Comparison of ENCODE assay signal across 23 mouse cellular contexts in genomic region chr1:80062121-80062520, GRCm38 (mm10).
A peak's percentile ranks its signal among the peaks of the same experiment; 100 is the strongest.
DNase-seq lines count a peak whose midpoint lies in the region; ATAC-seq and TF ChIP-seq lines count a peak whose summit lies in the region.
"Had no signal": no experiment of that assay in that cellular context is flagged by ENCODE, and none has a peak within 500 bp of the region (broad histone marks: within the 10 kb centered on the region; RNA-seq: fewer than 3 reads in every experiment).

No protein-coding gene starts in this region.

- H3K4me3 ChIP-seq in midbrain, postnatal 0 days (ENCODE audit: low read depth, low read length) = no peak overlapping the region
- H3K4me3 ChIP-seq in midbrain, embryonic 14.5 days (replicated peaks; ENCODE audit: low read depth, low read length) = no peak overlapping the region
- H3K4me3 ChIP-seq in embryonic facial prominence, embryonic 15.5 days (replicated peaks) = no peak overlapping the region
- no peak overlapping the region for H3K4me3 ChIP-seq in limb, embryonic 13.5 days
- H3K4me3 ChIP-seq: forebrain, embryonic 13.5 days; heart, adult 2 months; heart, embryonic 12.5 days; hindbrain, embryonic 10.5 days had no signal

- TF ChIP-seq CTCF in midbrain, postnatal 0 days (IDR thresholded peaks at IDR 0.05) = no peak

- peak overlapping the region; percentile 8; the same call in 1 of the 2 replicates for H3K27ac ChIP-seq in midbrain, postnatal 0 days (ENCODE audit: low read depth, low read length)
- H3K27ac ChIP-seq in midbrain, embryonic 14.5 days (replicated peaks; ENCODE audit: low read depth, low read length) = no peak overlapping the region
- peak overlapping the region; percentile 71 for H3K27ac ChIP-seq in embryonic facial prominence, embryonic 15.5 days (replicated peaks)
- no peak overlapping the region for H3K27ac ChIP-seq in limb, embryonic 13.5 days
- H3K27ac ChIP-seq: forebrain, embryonic 13.5 days; heart, adult 2 months; hindbrain, embryonic 10.5 days; hindbrain, embryonic 14.5 days had no signal

- no peak overlapping the region for H3K4me2 ChIP-seq in midbrain, postnatal 0 days (ENCODE audit: low read depth, low read length, poor library complexity, severe bottlenecking)
- H3K4me2 ChIP-seq in midbrain, embryonic 14.5 days (ENCODE audit: low read length) = no peak overlapping the region
- H3K4me2 ChIP-seq in embryonic facial prominence, embryonic 15.5 days (replicated peaks) = no peak overlapping the region
- H3K4me2 ChIP-seq in limb, embryonic 13.5 days (replicated peaks) = 0 out of 2 replicates have a peak overlapping the region, but pooled peaks have one; percentile 28
- H3K4me2 ChIP-seq: forebrain, embryonic 13.5 days; heart, embryonic 12.5 days; hindbrain, embryonic 14.5 days had no signal

- H3K9me3 ChIP-seq in midbrain, postnatal 0 days (ENCODE audit: low read length) = no peaks in the 10 kb centered on the region
- H3K9me3 ChIP-seq in midbrain, embryonic 14.5 days (ENCODE audit: control insufficient read depth, low read length) = no peaks in the 10 kb centered on the region
- no peaks in the 10 kb centered on the region for H3K9me3 ChIP-seq in embryonic facial prominence, embryonic 15.5 days (replicated peaks)
- H3K9me3 ChIP-seq in limb, embryonic 13.5 days = no peaks in the 10 kb centered on the region
- H3K9me3 ChIP-seq: forebrain, embryonic 13.5 days; heart, embryonic 12.5 days; hindbrain, embryonic 10.5 days had no signal

- 65% methylated on average over 1 of the region's 1 CpGs for WGBS in midbrain, postnatal 0 days
- WGBS in midbrain, embryonic 14.5 days = 73% methylated on average over 1 of the region's 1 CpGs
- WGBS in embryonic facial prominence, embryonic 15.5 days = 38% methylated on average over 1 of the region's 1 CpGs
- WGBS in limb, embryonic 13.5 days = 46% methylated on average over 1 of the region's 1 CpGs

- no peaks in the 10 kb centered on the region for H3K36me3 ChIP-seq in midbrain, postnatal 0 days (ENCODE audit: insufficient read depth, low read length)
- H3K36me3 ChIP-seq in midbrain, embryonic 14.5 days (ENCODE audit: control insufficient read depth, insufficient read depth, low read length) = no peaks in the 10 kb centered on the region
- H3K36me3 ChIP-seq in embryonic facial prominence, embryonic 15.5 days = no peaks in the 10 kb centered on the region
- H3K36me3 ChIP-seq in limb, embryonic 13.5 days = no peaks in the 10 kb centered on the region
- H3K36me3 ChIP-seq: heart, embryonic 12.5 days; hindbrain, embryonic 10.5 days had no signal

- no peaks in the 10 kb centered on the region for H3K27me3 ChIP-seq in midbrain, postnatal 0 days (ENCODE audit: insufficient read depth, low read length)
- no peaks in the 10 kb centered on the region for H3K27me3 ChIP-seq in midbrain, embryonic 14.5 days (ENCODE audit: control insufficient read depth, insufficient read depth, low read length)
- no peaks in the 10 kb centered on the region for H3K27me3 ChIP-seq in embryonic facial prominence, embryonic 15.5 days
- H3K27me3 ChIP-seq in limb, embryonic 13.5 days = no peaks in the 10 kb centered on the region
- H3K27me3 ChIP-seq: CH12.LX; forebrain, embryonic 13.5 days; heart, embryonic 12.5 days had no signal

- ATAC-seq in midbrain, postnatal 0 days (ENCODE audit: low FRiP score) = no peak; the same call in 1 of the 2 replicates
- no peak for ATAC-seq in midbrain, embryonic 14.5 days (ENCODE audit: low FRiP score, low TSS enrichment)
- no peak for ATAC-seq in embryonic facial prominence, embryonic 15.5 days (ENCODE audit: insufficient number of reproducible peaks, low FRiP score, low TSS enrichment, low read depth)
- peak; percentile 28; the same call in 1 of the 2 replicates for ATAC-seq in limb, embryonic 13.5 days (ENCODE audit: low FRiP score, low read depth)
- ATAC-seq: activated CD4-positive, CD25-positive, alpha-beta regulatory T cell, adult 4 months; inflammation-experienced regulatory T-cells, adult 6 months; intestine, postnatal 0 days; Patski had no signal

- no peaks in the 10 kb centered on the region; the same call in 1 of the 2 replicates for H3K4me1 ChIP-seq in midbrain, postnatal 0 days (ENCODE audit: insufficient read depth, low read length)
- no peaks in the 10 kb centered on the region for H3K4me1 ChIP-seq in midbrain, embryonic 14.5 days (ENCODE audit: control insufficient read depth, insufficient read depth, low read length)
- H3K4me1 ChIP-seq in embryonic facial prominence, embryonic 15.5 days = no peaks in the 10 kb centered on the region
- peaks cover 14% of the 10 kb centered on the region for H3K4me1 ChIP-seq in limb, embryonic 13.5 days
- H3K4me1 ChIP-seq: forebrain, embryonic 13.5 days; heart, embryonic 12.5 days; hindbrain, embryonic 10.5 days had no signal

- peak; percentile 52 for DNase-seq in heart, adult 11 months
- DNase-seq in heart, adult 9 months (ENCODE audit: low spot score in 2 of 2) = no peak
- DNase-seq in midbrain, postnatal 0 days (ENCODE audit: low spot score) = no peak
- DNase-seq in midbrain, embryonic 14.5 days = no peak
- DNase-seq in cerebellum, adult 18-20 months = no peak
- DNase-seq in gastrocnemius, adult 8-10 months (ENCODE audit: low spot score in 2 of 2) = no peak
- DNase-seq: adrenal gland, adult 2 months; adrenal gland, postnatal 25 days; cerebellum, adult 2 months; cerebellum, postnatal 10 days; gastrocnemius, postnatal 10 days; heart, adult 2 months had no signal

- no peak overlapping the region for H3K9ac ChIP-seq in midbrain, postnatal 0 days (replicated peaks; ENCODE audit: low read length, poor library complexity, severe bottlenecking)
- no peak overlapping the region for H3K9ac ChIP-seq in midbrain, embryonic 14.5 days (replicated peaks; ENCODE audit: low read length)
- H3K9ac ChIP-seq in embryonic facial prominence, embryonic 15.5 days = no peak overlapping the region
- H3K9ac ChIP-seq in limb, embryonic 13.5 days = no peak overlapping the region
- H3K9ac ChIP-seq: forebrain, embryonic 13.5 days; heart, embryonic 12.5 days; hindbrain, embryonic 14.5 days had no signal

Comparison
In these comparisons a context has a peak if more than half of its experiments do, and no peak if none do; other contexts are left out.
1. H3K27ac ChIP-seq: peak in midbrain, postnatal 0 days (single experiment) and embryonic facial prominence, embryonic 15.5 days (single experiment); none in midbrain, embryonic 14.5 days (single experiment) and limb, embryonic 13.5 days (single experiment).